Mouse (Mus musculus) kidney, adult 9 months (tissue): ENCODE data around the gene Arf6.

Experiments
- DNase-seq: peaks from one replicate; pipeline ENCODE4 v3.0.0; 2022

The Arf6 gene

DNA sequence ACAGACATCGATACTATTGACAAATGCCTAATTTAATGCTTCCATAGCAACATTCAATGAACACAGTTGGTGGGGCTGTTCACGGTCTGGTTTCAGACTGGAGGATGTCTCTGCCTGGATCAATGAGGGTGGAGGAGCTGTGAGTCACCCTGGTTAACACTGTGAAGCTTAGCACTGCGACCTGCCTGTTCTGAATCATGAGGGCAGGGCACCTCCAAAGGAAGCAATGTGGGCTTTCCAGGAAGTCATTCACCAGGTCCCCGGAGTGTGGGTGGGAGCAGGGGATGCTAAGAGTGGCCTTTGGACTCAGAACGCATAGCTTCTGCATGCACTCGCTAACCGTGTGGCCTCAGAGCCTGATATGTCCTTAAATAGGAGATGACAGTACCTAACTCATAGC is 44.8 kb downstream of the Arf6 start:
- DNase-seq = no peak

DNA sequence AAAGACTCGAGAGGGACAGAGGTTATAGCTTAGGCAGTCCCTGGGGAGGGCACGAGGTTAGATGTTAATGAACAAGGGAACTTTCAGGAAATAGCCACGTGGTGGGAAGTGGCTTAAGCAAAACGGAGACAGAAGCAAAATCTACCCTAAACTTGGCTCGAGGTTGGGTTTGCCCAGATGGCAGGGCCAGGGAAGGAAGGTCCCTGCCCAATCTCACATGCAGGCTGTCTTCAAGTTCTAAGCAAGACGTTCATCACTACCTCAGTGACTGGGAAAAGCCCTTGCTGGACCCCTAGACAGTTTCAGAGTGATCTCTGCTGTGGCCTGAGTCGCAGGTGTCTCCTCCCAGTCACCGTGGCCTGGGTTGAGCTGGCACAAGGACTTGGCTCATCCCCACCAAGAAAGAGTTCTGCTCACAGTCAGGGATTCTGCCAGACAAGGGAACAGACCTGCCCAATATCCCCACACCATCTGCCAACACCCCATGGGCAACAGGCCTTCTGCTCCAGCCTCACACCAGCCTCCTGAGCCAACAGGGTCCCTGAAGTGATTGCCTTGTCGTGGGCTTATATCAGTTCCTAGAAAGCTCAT is 45.8 kb downstream of the Arf6 start:
- DNase-seq = peak; percentile 27

DNA sequence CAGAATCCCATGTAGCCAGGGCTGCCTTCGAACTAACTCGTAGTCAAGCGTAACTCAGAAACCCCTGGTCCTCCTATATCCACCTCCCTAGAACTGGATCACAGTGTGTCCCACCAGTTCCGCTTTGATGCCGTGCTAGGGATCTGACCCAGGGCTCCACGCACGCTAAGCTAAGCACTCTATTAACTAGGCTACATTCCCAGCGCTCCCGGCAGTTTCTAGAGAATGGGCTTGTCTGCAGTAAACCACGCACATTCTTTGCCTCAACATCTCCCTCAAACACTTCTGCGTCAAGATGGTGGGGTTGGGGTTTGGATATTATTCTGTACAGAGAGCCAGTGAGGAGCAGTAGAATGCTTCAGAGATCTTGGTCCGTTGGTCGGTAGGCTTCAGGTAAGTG is 46.7 kb downstream of the Arf6 start:
- DNase-seq = no peak

DNA sequence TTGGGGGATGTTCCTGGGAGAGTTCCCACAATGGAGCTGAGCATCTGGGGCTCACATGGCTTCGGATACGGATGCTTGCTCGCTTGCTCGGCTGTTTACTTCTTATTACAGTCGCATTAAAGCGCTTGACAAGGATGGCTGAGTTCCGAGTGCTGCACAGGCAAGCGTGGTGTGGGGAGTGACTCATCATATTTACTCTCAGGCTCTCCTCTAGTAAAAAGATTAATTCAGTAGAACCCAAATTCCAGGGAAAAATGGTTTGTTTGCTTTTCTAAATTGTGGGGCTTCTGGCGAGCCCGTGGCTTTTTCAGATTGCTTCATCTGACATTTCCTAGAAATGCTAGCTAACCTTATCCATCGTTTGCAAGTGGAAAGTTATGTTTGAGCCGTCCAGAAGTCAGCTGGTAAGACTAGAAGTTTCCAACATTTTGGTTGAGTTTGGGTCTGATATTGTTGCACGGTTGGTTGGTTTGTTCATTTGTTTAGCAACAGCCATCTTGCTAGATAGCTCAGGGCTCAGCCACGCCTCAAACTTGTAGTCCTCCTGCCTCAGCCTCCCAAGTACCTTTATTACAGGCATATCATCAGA is 47.2 kb downstream of the Arf6 start:
- DNase-seq = peak; percentile 27

GRCm38 (mm10) chr12:69419606-69420005 is 47.7 kb downstream of the Arf6 start:
- no peak for DNase-seq

DNA sequence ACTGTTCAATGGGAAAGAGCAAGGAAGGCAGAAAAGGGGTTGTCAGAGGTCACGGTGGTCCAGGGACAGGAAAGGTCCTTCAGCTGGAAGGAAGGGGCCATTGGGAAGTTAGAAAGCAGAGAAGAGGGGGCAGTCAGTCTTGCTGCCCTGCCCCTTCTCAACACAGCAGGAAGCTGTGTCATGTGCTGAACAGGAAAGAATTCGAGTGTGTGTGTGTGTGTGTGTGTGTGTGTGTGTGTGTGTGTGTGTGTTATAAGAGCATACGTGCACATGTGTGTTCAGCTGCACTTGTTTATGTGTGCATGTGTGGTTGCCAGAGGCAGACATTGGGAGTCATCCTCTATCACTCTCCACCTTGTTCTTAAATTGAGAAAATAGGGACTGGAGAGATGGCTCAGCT is 48.8 kb downstream of the Arf6 start:
- no peak for DNase-seq

DNA sequence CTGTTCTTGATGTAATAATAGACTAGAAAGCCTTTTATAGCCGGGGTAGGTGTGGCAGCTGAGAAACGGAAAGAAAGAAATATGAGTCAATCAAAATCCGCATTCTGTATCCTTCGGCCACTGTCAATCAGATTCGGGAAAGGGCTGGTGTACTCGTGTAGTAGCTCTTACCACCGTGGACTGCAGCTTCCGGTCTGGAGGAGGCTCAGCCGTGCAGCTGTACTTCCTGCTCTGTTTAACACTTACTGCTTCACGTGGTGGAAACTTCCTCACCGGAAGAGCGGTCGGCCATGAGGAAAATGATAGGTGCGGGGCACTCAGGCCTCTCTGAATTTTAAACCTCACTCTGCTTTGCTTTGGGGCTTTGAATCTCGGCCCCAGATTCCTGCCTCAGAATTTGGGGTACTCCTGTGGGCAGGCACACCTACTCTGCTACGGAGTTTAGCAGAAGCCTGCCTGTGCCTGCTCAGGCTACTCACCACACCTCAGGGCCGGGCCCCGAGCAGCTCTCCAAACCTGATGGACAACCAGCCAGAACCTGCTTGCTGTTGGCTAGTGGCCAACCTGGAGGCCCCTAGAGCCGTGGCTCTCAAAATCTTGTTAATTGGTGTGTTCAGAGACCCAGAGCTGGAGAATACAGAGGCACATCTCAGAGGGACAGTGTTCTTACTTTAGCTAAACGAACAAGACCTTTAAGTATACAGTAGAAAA is 51.0 kb downstream of the Arf6 start:
- peak; percentile 56 for DNase-seq
